Mouse (Mus musculus): ENCODE measurements around the gene Rrm1. TPM values are rescaled to one million over a fixed set of nuclear protein-coding genes. Genes with fewer than 3 reads are reported as not detected.
"Not testable (repeated sequence)": the region's sequence is repeated elsewhere in the genome, so short reads cannot be mapped to it uniquely, and the experiment has no call there.

Rrm1 gene
- polyA plus RNA-seq, 2 experiments: 107 to 185 TPM

GRCm38 (mm10) chr7:102404118-102404517 is 37.4 kb upstream of the Rrm1 start:
- 83% methylated on average over 2 of the region's 2 CpGs for WGBS (ENCODE audit: insufficient replicate concordance)
- peaks cover 4 to 5% of the 10 kb centered on the region in 2 experiments; a peak in 2 of 4 replicates for H3K4me1 ChIP-seq (replicated peaks; ENCODE audit: control insufficient read depth in 2 of 2, insufficient read depth in 2 of 2, low read length in 1 of 2)
- no peak overlapping the region for H3K9ac ChIP-seq (replicated peaks)
- no peaks in the 10 kb centered on the region for H3K9me3 ChIP-seq (ENCODE audit: control insufficient read depth, low read length)
- no peak overlapping the region for H3K27ac ChIP-seq
- no peak overlapping the region for H3K4me3 ChIP-seq (ENCODE audit: insufficient read depth in 1 of 2, low read depth in 2 of 2, low read length in 2 of 2)
- no peak overlapping the region for H3K4me2 ChIP-seq (ENCODE audit: low read depth)
- no peak for ATAC-seq (ENCODE audit: insufficient read depth)
- H3K36me3 ChIP-seq (replicated peaks; ENCODE audit: control insufficient read depth, insufficient read depth, low read depth): no peaks in the 10 kb centered on the region; the same call in 1 of the 2 replicates
- no peak for DNase-seq (ENCODE audit: low read depth in 3 of 3, low spot score in 3 of 3)
- no peaks in the 10 kb centered on the region for H3K27me3 ChIP-seq (ENCODE audit: control insufficient read depth, insufficient read depth, low read length)
- TF ChIP-seq CTCF (IDR thresholded peaks at IDR 0.05; ENCODE audit: low read depth) (no peak; the same call in 1 of the 2 replicates), EP300 (IDR thresholded peaks at IDR 0.05; ENCODE audit: low read depth) (no peak)

GRCm38 (mm10) chr7:102407440-102407839 is 34.1 kb upstream of the Rrm1 start:
- no peak overlapping the region for H3K4me3 ChIP-seq (ENCODE audit: insufficient read depth in 1 of 2, low read depth in 2 of 2, low read length in 2 of 2)
- peaks cover 2 to 5% of the 10 kb centered on the region in 2 experiments; a peak in 2 of 4 replicates for H3K4me1 ChIP-seq (replicated peaks; ENCODE audit: control insufficient read depth in 2 of 2, insufficient read depth in 2 of 2, low read length in 1 of 2)
- no peak for DNase-seq (ENCODE audit: low read depth in 3 of 3, low spot score in 3 of 3)
- H3K9ac ChIP-seq (replicated peaks): no peak overlapping the region
- no peaks in the 10 kb centered on the region for H3K27me3 ChIP-seq (ENCODE audit: control insufficient read depth, insufficient read depth, low read length)
- H3K36me3 ChIP-seq (replicated peaks; ENCODE audit: control insufficient read depth, insufficient read depth, low read depth): no peaks in the 10 kb centered on the region; the same call in 1 of the 2 replicates
- TF ChIP-seq CTCF (IDR thresholded peaks at IDR 0.05; ENCODE audit: low read depth) (no peak), EP300 (IDR thresholded peaks at IDR 0.05; ENCODE audit: low read depth) (no peak)
- no peak overlapping the region for H3K4me2 ChIP-seq (ENCODE audit: low read depth)
- H3K27ac ChIP-seq: no peak overlapping the region
- no peak for ATAC-seq (ENCODE audit: insufficient read depth)
- H3K9me3 ChIP-seq (ENCODE audit: control insufficient read depth, low read length): no peaks in the 10 kb centered on the region

GRCm38 (mm10) chr7:102415272-102415671 is 26.2 kb upstream of the Rrm1 start:
- not testable (repeated sequence) for ATAC-seq (ENCODE audit: insufficient read depth); DNase-seq (ENCODE audit: low read depth in 3 of 3, low spot score in 3 of 3); H3K27me3 ChIP-seq (ENCODE audit: control insufficient read depth, insufficient read depth, low read length); H3K4me3 ChIP-seq (ENCODE audit: insufficient read depth in 1 of 2, low read depth in 2 of 2, low read length in 2 of 2); H3K36me3 ChIP-seq (replicated peaks; ENCODE audit: control insufficient read depth, insufficient read depth, low read depth); H3K9me3 ChIP-seq (ENCODE audit: control insufficient read depth, low read length); H3K27ac ChIP-seq; H3K9ac ChIP-seq (replicated peaks); H3K4me2 ChIP-seq (ENCODE audit: low read depth); H3K4me1 ChIP-seq (replicated peaks; ENCODE audit: control insufficient read depth in 2 of 2, insufficient read depth in 2 of 2, low read length in 1 of 2)
- 82% methylated on average over 9 of the region's 9 CpGs for WGBS (ENCODE audit: insufficient replicate concordance)

GRCm38 (mm10) chr7:102415841-102416240 is 25.7 kb upstream of the Rrm1 start:
- no peaks in the 10 kb centered on the region for H3K9me3 ChIP-seq (ENCODE audit: control insufficient read depth, low read length)
- H3K4me2 ChIP-seq (ENCODE audit: low read depth): no peak overlapping the region
- no peak for ATAC-seq (ENCODE audit: insufficient read depth)
- 70% methylated on average over 6 of the region's 6 CpGs for WGBS (ENCODE audit: insufficient replicate concordance)
- TF ChIP-seq EP300 (IDR thresholded peaks at IDR 0.05; ENCODE audit: low read depth) (no peak), CTCF (IDR thresholded peaks at IDR 0.05; ENCODE audit: low read depth) (no peak)
- no peaks in the 10 kb centered on the region for H3K27me3 ChIP-seq (ENCODE audit: control insufficient read depth, insufficient read depth, low read length)
- no peak overlapping the region for H3K27ac ChIP-seq
- no peak overlapping the region for H3K4me3 ChIP-seq (ENCODE audit: insufficient read depth in 1 of 2, low read depth in 2 of 2, low read length in 2 of 2)
- 0 out of 4 replicates have a peak, but pooled peaks cover 0 to 2% of the 10 kb centered on the region in 2 experiments for H3K4me1 ChIP-seq (replicated peaks; ENCODE audit: control insufficient read depth in 2 of 2, insufficient read depth in 2 of 2, low read length in 1 of 2)
- H3K9ac ChIP-seq (replicated peaks): no peak overlapping the region
- no peak for DNase-seq (ENCODE audit: low read depth in 3 of 3, low spot score in 3 of 3)
- H3K36me3 ChIP-seq (replicated peaks; ENCODE audit: control insufficient read depth, insufficient read depth, low read depth): no peaks in the 10 kb centered on the region

- 3% methylated on average over 4 of the region's 4 CpGs for WGBS (ENCODE audit: insufficient replicate concordance)
These were observed 24.1 kb upstream of the Rrm1 start for GRCm38 (mm10) chr7:102417398-102417797.

More at GRCm38 (mm10) chr7:102417398-102417797, 24.1 kb upstream of the Rrm1 start:
- DNase-seq (ENCODE audit: low read depth in 3 of 3, low spot score in 3 of 3) (peak; percentile 49 to 61 (median 52)), ATAC-seq (ENCODE audit: insufficient read depth) (0 out of 2 replicates have a peak, but pooled peaks have one; percentile 21)
- no peaks in the 10 kb centered on the region for H3K36me3 ChIP-seq (replicated peaks; ENCODE audit: control insufficient read depth, insufficient read depth, low read depth)
- H3K9me3 ChIP-seq (ENCODE audit: control insufficient read depth, low read length): no peaks in the 10 kb centered on the region
- no peak overlapping the region for H3K4me3 ChIP-seq (ENCODE audit: insufficient read depth in 1 of 2, low read depth in 2 of 2, low read length in 2 of 2)
- no peak overlapping the region for H3K9ac ChIP-seq (replicated peaks)
- no peak overlapping the region for H3K4me2 ChIP-seq (ENCODE audit: low read depth)
- H3K27ac ChIP-seq: no peak overlapping the region
- no peaks in the 10 kb centered on the region for H3K27me3 ChIP-seq (ENCODE audit: control insufficient read depth, insufficient read depth, low read length)
- 0 out of 4 replicates have a peak, but pooled peaks cover 0 to 2% of the 10 kb centered on the region in 2 experiments for H3K4me1 ChIP-seq (replicated peaks; ENCODE audit: control insufficient read depth in 2 of 2, insufficient read depth in 2 of 2, low read length in 1 of 2)
- no peak for TF ChIP-seq EP300 (IDR thresholded peaks at IDR 0.05; ENCODE audit: low read depth)
- TF ChIP-seq CTCF (IDR thresholded peaks at IDR 0.05; ENCODE audit: low read depth): peak; percentile 85
